Mouse (Mus musculus) testis, adult 2 months (tissue): ENCODE measurements at regions not wholly inside any gene's neighbourhood (a gene's known extent, or its start where the extent isn't known, plus 50 kb on each side); places are given as distances from the start of the nearest gene placed in this dataset.

Experiments
- CTCF ChIP-seq: fragments of 200-500 bp; IDR thresholded peaks from 2 replicates; pipeline ENCODE4 v1.5.1; 2012; ENCODE audit warnings: low read depth, mild to moderate bottlenecking, inconsistent platforms, low read length, moderate library complexity; ENCODE audit not compliant: control insufficient read depth, insufficient read depth, insufficient replicate concordance
- POLR2A ChIP-seq: fragments of 200-500 bp; IDR thresholded peaks from 2 replicates; pipeline ENCODE4 v1.6.1; 2012; ENCODE audit warnings: low read depth, mild to moderate bottlenecking, inconsistent platforms, low read length, moderate library complexity; ENCODE audit not compliant: control insufficient read depth

DNA sequence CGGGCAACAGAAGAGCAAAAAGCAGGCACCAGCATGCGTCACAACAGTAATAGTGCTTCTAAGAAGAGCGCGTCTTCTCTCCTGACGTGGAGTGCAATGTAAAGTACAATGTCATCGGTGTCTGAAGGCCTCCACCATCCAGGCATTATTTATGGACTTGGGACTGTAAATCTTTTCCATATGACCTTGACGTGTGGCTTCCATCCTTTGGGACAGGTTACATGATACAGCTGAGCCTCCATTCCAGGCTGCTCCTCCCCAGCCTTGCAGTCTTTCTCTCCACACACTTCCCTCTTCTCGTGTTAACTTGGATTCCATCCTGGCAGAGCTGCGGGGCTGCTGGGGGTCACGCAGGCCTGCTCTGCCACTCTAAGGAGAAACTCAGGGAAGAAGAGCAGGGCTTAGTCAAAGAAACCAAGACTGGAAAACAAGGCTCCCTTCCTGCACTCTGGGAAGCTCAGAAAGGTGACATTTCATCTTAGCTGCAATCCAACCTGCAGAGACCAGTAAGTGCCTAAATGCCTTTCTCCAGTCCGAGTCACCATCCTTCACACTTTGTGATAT, 150.0 kb downstream of the Gm12728 start:
- TF ChIP-seq CTCF (no peak), POLR2A (no peak)
